Mouse (Mus musculus) neural tube, embryonic 11.5 days (tissue): ENCODE measurements around the gene Nhp2. TPM values are rescaled to one million over a fixed set of nuclear protein-coding genes. Genes with fewer than 3 reads are reported as not detected.
A peak's percentile ranks its signal among the peaks of the same experiment; 100 is the strongest.
"Not testable (repeated sequence)": the region's sequence is repeated elsewhere in the genome, so short reads cannot be mapped to it uniquely, and the experiment has no call there.

Source experiments
- ATAC-seq: fragments of 200-750 bp; cut with Nextera tagmentation; 2 replicates; pipeline ENCODE4 v1.8.0; 2017; ENCODE audit warnings: moderate number of reproducible peaks, mild to moderate bottlenecking, moderate TSS enrichment, moderate library complexity; ENCODE audit not compliant: insufficient read depth, low FRiP score, low TSS enrichment
- DNase-seq: peaks from one replicate; pipeline ENCODE4 v3.0.0-alpha.2; 2015; ENCODE audit warnings: low spot score
- H3K27ac ChIP-seq: fragments of 300-500 bp; sonication (generic); 2 replicates; pipeline ENCODE4 v1.5.1; 2014; ENCODE audit warnings: low read depth, mild to moderate bottlenecking, low read length
- H3K27me3 ChIP-seq: fragments of 300-500 bp; sonication (generic); 2 replicates; pipeline ENCODE4 v1.6.1; 2014; ENCODE audit warnings: mild to moderate bottlenecking, low read length, mixed read lengths; ENCODE audit not compliant: control insufficient read depth, insufficient read depth
- H3K36me3 ChIP-seq: fragments of 300-500 bp; sonication (generic); 2 replicates; pipeline ENCODE4 v1.6.1; 2014; ENCODE audit warnings: mild to moderate bottlenecking, low read length, moderate library complexity, mixed read lengths; ENCODE audit not compliant: control insufficient read depth, insufficient read depth
- H3K4me1 ChIP-seq: fragments of 300-500 bp; sonication (generic); 2 replicates; pipeline ENCODE4 v1.6.1; 2014; ENCODE audit warnings: low read length, mixed read lengths; ENCODE audit not compliant: control insufficient read depth, insufficient read depth
- H3K4me2 ChIP-seq: fragments of 300-500 bp; sonication (generic); 2 replicates; pipeline ENCODE4 v1.6.1; 2014; ENCODE audit warnings: low read depth, mild to moderate bottlenecking, moderate library complexity
- H3K4me3 ChIP-seq: fragments of 300-500 bp; sonication (generic); 2 replicates; pipeline ENCODE4 v1.5.1; 2014; ENCODE audit warnings: low read depth, low read length
- H3K9ac ChIP-seq: fragments of 300-500 bp; sonication (generic); 2 replicates; pipeline ENCODE4 v1.6.1; 2014; ENCODE audit warnings: mild to moderate bottlenecking, low read length
- H3K9me3 ChIP-seq: fragments of 300-500 bp; sonication (generic); 2 replicates; pipeline ENCODE4 v1.6.1; 2016; ENCODE audit warnings: low read length; ENCODE audit not compliant: control insufficient read depth
- WGBS: fragments of 180-500 bp; shearing (Covaris S2); extraction: QIAGEN DNeasy Blood & Tissue Kit; methylation state at CpG from one replicate; pipeline ENCODE4 v1.1.7; 2014; 5-methylcytosine and 5-hydroxymethylcytosine counted together
- polyA plus RNA-seq: library from polyadenylated mRNA; unstranded; fragments of >200 nt; fragmentation: Nextera tagmentation; extraction: Ambion mirVana; gene quantifications from 2 replicates; pipeline ENCODE4 v1.2.1, GENCODE M21; 2014

Nhp2 gene
- polyA plus RNA-seq, 1 experiment from 2014 or later: 155 TPM

DNA sequence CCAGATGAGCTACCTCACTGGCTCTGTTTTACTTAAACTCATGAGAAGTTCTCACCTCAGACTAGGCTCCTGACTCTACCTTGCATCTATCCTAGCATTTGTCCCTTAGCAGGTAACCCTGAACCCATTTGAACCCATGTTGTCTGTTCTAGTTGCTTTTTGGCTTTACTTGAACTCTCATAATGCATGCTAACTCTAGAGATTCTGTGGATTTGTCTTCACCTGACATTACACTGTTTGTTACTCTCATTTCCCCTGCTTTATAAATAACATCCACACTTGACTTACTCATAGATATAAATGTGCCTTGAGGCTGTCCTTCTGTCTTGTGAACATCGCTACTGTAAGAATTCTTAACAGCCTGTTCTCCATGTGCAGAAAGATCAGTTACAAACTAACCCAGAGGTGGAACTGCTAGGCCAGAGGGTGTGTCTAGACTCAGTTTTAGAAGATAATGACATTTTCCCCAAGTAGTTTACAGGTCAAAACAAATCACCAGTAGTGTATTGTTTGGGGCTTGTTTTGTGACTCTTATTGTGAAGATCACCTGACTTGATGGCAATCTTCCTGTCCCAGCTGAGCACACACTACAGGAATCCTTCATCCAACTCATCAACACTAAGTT, 24.0 kb upstream of the Nhp2 start:
- no peak overlapping the region for H3K27ac ChIP-seq
- DNase-seq: no peak

DNA sequence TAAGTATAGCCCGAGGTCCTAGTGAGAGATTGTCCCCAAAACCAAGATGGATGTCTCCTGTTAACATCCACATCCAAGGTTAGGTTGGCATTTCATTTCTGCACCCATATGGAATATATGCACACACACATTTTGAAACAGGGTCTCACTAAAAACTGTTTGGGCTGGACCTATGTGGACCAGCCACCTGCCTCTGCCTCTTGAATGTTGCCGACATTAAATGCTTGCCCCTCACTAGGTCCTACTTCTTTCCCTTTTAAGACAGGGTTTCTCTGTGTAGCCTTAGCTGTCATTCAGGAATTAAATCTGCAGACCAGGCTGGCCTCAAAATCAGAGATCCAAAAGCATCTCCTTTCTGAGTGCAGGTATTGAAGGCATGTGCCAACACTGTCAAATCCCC, 22.0 kb upstream of the Nhp2 start:
- H3K4me3 ChIP-seq: no peak overlapping the region
- H3K9me3 ChIP-seq: no peaks in the 10 kb centered on the region
- no peak overlapping the region for H3K9ac ChIP-seq
- H3K4me1 ChIP-seq: no peaks in the 10 kb centered on the region
- DNase-seq: no peak
- no peak overlapping the region for H3K4me2 ChIP-seq
- ATAC-seq: no peak
- H3K36me3 ChIP-seq: peaks cover 61% of the 10 kb centered on the region
- WGBS: 83% methylated on average over 2 of the region's 2 CpGs
- H3K27me3 ChIP-seq: no peaks in the 10 kb centered on the region
- H3K27ac ChIP-seq: no peak overlapping the region

More for the DNA sequence above, 24.0 kb upstream of the Nhp2 start:
- Histone ChIP-seq H3K4me1 (no peaks in the 10 kb centered on the region), H3K4me3 (no peak overlapping the region), H3K4me2 (no peak overlapping the region), H3K27me3 (no peaks in the 10 kb centered on the region), H3K9me3 (no peaks in the 10 kb centered on the region), H3K9ac (no peak overlapping the region), H3K36me3 (peaks cover 58% of the 10 kb centered on the region)
- 86% methylated on average over 1 of the region's 1 CpGs for WGBS
- no peak for ATAC-seq

DNA sequence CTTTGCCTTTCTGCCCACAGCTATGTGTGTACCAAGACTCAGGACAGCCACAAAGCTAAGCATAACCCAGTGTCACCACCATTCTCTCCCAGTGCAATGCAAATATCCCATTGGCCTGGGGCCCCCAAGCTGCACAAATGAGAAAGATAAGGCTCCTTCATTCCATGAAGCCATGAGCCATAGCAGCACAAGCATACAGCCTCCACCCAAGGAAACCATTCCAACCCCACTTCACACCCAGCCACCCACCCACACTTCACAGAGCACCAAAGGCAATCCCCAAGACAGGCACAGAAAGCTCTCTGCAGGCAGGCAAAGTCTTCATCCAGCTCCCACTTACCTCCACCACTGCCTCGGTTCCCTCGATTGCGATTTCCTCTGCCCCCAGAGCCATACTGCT, 17.3 kb upstream of the Nhp2 start:
- Histone ChIP-seq H3K27ac (no peak overlapping the region), H3K27me3 (no peaks in the 10 kb centered on the region), H3K4me1 (peaks cover 14% of the 10 kb centered on the region), H3K4me3 (no peak overlapping the region), H3K36me3 (peaks cover 47% of the 10 kb centered on the region), H3K9ac (no peak overlapping the region), H3K9me3 (no peaks in the 10 kb centered on the region), H3K4me2 (no peak overlapping the region)
- 90% methylated on average over 3 of the region's 3 CpGs for WGBS
- ATAC-seq (no peak), DNase-seq (no peak)

DNA sequence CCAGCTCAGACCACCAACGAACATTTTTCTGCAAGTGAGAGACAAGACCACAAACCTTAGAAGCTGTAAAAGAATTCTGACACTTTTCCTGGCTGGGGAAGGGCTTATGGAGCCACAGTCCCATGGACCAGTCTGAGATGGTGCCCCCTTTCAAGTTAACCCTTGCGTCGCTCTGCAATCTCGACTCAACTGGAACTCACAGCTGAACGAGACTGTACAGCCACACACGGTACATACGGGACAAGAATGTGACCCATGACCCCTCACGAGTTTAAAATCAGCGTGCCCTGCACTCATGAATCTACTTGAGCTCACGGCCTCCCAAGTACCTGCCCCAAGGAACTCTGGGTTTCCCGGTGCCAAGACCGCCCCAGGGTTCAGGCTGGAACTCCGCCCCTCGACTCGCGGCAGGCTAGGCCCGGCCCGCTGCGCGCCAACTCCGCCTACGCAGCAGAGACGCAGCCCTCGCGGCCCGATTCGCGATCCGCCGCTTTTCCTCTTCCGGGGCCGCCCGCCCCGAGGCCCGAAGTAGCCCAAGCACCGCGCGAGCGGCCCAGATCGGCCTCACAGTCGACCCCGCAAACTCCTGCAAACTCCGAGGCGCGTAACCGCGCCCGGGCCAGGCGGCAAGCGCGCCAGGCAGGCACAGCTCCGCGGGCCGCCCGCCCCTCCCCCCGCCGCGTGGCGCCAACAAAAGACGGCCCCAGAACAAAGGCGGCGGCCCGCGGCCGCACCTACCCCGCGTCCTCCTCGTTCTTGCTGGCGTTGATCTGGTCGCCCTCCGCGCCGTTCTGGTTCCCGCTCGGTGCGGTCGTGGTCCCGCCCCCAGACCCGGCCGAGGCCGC, 13.7 kb upstream of the Nhp2 start:
- no peaks in the 10 kb centered on the region for H3K9me3 ChIP-seq
- peak; percentile 81 for DNase-seq
- peak; percentile 32 for ATAC-seq
- peaks cover 14% of the 10 kb centered on the region for H3K4me1 ChIP-seq
- under 1% methylated on average over 69 of the region's 81 CpGs for WGBS
- H3K4me3 ChIP-seq: peak overlapping the region; percentile 93
- H3K9ac ChIP-seq: peak overlapping the region; percentile 100
- H3K27me3 ChIP-seq: no peaks in the 10 kb centered on the region
- H3K4me2 ChIP-seq: peak overlapping the region; percentile 70
- peak overlapping the region; percentile 96 for H3K27ac ChIP-seq
- peaks cover 23% of the 10 kb centered on the region for H3K36me3 ChIP-seq

DNA sequence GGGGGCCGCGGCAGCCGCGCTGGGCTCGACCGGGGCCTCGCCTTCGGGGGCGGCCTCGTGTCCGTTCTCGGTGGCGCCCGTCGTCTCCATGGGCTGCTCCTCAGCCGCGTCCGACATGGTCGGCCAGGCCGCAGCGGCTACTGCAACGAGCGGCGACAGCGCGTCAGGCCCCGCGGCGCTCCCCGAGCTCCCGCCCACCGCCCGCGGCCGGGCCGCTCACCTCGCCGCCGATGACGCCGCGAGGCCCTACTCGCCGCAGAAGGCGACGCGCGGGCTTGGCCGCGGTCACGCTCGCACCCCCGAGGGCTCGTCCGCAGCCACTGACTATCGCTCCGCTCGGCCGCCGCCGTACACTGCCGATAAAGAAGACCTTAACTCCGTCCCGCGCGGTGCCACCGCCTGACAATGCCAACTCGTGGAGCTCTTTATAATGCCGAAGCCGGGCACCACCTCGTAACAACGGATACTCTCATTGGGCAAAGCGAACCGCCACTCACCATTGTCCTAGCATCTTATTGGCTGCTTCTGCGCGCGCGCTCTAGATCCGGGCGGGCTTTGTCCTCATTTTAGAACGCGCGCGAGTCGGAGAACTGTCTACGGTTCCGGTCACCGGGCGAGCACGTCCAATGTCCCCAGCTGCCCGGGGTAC, 13.0 kb upstream of the Nhp2 start, which contains the start of gene Hnrnpab:
TSS of gene Hnrnpab (minus strand) at position 401 of the 649 bp plus-strand sequence.
- peak; percentile 94 for ATAC-seq
- Histone ChIP-seq H3K27ac (peak within 1 kb of the TSS; percentile 96), H3K4me1 (peaks cover 14% of the 10 kb centered on the region), H3K4me2 (peak within 1 kb of the TSS; percentile 77), H3K9ac (peak within 1 kb of the TSS; percentile 100), H3K27me3 (no peaks in the 10 kb centered on the region), H3K4me3 (peak within 1 kb of the TSS; percentile 93), H3K36me3 (peaks cover 17% of the 10 kb centered on the region), H3K9me3 (no peaks in the 10 kb centered on the region)
- WGBS: under 1% methylated on average over 89 of the region's 91 CpGs
- peak; percentile 98 for DNase-seq

DNA sequence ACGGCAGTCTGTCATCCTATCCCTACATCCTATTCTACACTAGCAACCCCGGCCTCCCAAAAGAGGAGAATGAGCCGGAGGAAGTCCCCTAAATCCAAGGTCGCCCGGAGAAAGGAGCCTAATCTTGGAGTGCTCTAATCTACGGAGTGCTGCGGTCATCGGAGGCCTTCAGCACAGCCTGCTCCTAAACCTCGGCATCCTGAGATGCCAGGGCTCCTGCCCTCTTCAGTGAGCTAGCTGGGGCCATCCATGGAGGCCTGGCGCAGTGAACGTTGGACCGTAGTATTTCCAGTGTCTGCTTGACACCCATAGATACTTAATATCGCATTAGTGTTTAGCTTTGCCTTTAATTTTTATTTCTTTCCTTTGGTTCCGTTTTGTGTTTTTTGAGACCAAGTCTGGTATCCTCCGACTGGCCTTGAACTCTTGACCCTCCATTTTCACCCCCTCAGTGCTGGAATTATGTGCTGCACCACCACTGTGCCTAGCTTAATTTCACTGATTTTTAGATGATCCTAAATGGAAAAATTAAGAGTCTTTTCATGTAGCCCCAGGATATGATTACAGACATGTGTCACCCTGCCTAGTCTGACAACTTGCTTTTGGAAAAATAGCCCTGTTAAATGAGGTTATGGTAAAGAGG, 12.3 kb upstream of the Nhp2 start:
- no peak for DNase-seq
- Histone ChIP-seq H3K9ac (peak overlapping the region; percentile 100), H3K4me3 (peak overlapping the region; percentile 93), H3K36me3 (peaks cover 10% of the 10 kb centered on the region), H3K4me2 (peak overlapping the region; percentile 77), H3K9me3 (no peaks in the 10 kb centered on the region), H3K27me3 (no peaks in the 10 kb centered on the region), H3K4me1 (peaks cover 14% of the 10 kb centered on the region), H3K27ac (peak overlapping the region; percentile 96)
- ATAC-seq: peak; percentile 62
- 14% methylated on average over 15 of the region's 15 CpGs for WGBS

DNA sequence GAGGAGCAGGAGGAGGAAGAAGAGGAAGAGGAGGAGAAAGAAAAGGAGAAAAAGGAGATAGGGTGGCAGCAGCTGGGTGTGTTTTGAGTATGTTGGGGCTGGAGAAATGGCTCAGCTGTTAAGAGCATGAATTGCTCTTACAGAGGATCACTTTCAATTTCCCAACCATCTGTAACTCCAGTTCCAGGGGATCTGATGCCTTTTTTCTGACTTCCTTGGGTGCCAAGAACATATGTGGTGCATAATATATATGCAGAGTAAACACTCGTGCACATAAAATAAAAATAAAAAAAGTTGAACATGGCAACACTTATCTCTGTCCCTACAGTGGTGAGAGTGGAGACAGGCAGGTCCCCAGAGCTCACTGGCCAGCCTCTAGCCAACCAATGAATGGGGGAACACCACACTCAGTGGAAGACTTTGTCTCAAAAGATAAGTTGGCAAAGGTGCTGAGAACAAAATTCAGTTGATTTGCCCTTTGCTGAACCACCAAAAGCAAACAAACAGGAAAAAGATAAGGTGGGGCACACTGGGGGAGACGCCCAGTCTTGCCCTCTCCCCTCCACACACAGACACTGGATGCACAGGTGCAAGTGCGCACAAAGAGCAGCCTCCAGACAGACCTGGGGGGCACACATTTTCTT, 10.1 kb upstream of the Nhp2 start:
- Histone ChIP-seq H3K4me2 (no peak overlapping the region), H3K27me3 (no peaks in the 10 kb centered on the region), H3K36me3 (peaks cover 1% of the 10 kb centered on the region; the same call in 1 of the 2 replicates), H3K4me1 (peaks cover 7% of the 10 kb centered on the region), H3K4me3 (no peak overlapping the region), H3K9me3 (no peaks in the 10 kb centered on the region), H3K27ac (no peak overlapping the region), H3K9ac (no peak overlapping the region)
- WGBS: 87% methylated on average over 3 of the region's 3 CpGs
- no peak for ATAC-seq
- no peak for DNase-seq

DNA sequence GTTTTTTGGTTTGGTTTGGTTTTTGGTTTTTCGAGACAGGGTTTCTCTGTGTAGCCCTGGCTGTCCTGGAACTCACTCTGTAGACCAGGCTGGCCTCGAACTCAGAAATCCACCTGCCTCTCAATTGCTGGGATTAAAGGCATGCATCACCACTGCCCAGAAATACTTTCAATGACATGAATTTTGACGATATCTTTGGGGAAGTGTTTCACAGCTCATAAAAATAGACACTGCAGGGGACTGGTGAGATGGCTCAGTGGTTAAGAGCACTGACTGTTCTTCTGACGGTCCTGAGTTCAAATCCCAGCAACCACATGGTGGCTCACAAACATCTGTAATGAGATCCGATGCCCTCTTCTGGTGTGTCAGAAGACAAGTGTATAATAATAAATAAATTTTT, 9.6 kb upstream of the Nhp2 start:
- not testable (repeated sequence) for H3K27me3 ChIP-seq, H3K4me3 ChIP-seq, DNase-seq, H3K9me3 ChIP-seq, H3K4me2 ChIP-seq, H3K36me3 ChIP-seq, H3K9ac ChIP-seq, ATAC-seq, H3K4me1 ChIP-seq, H3K27ac ChIP-seq
- 91% methylated on average over 5 of the region's 5 CpGs for WGBS
